Mouse (Mus musculus): ENCODE measurements at regions not wholly inside any gene's neighbourhood (a gene's known extent, or its start where the extent isn't known, plus 50 kb on each side); places are given as distances from the start of the nearest gene placed in this dataset.

DNA sequence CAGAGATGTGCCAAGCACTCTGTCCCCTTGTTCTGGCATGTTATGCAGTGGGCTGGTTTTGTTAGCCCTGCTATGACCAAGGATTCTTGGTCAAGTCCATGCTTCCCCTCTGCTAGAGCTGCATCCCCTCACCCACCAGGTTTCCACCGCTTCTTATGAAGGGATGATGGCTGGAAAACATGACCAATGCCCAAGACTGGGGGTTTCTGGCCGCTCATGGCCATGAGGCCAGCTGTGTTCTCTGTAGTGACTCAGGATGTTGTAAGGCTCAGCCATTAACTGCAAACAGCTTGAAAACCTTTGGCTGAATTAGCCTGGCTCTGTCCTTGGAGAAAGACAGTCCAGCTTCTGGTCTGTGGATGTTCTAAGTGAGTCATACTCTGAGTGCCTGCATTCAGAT, 236.5 kb downstream of the Gm7361 start:
- no peaks in the 10 kb centered on the region for H3K36me3 ChIP-seq (ENCODE audit: insufficient read depth, low read length)
- no peaks in the 10 kb centered on the region for H3K9me3 ChIP-seq (replicated peaks; ENCODE audit: low read length)
- H3K27me3 ChIP-seq (ENCODE audit: insufficient read depth, low read length): no peaks in the 10 kb centered on the region
- H3K27ac ChIP-seq: no peak overlapping the region
- 81% methylated on average over 2 of the region's 2 CpGs for WGBS
- DNase-seq (ENCODE audit: low spot score) (no peak), ATAC-seq (replicated peaks; ENCODE audit: low FRiP score, low read depth) (no peak)
- H3K4me1 ChIP-seq (replicated peaks; ENCODE audit: insufficient read depth, low read length): no peaks in the 10 kb centered on the region
- H3K9ac ChIP-seq (ENCODE audit: low read depth, low read length): no peak overlapping the region
- TF ChIP-seq CTCF (IDR thresholded peaks at IDR 0.05; ENCODE audit: low read depth): no peak
- H3K4me2 ChIP-seq (ENCODE audit: low read length): no peak overlapping the region
- no peak overlapping the region for H3K4me3 ChIP-seq (replicated peaks; ENCODE audit: low read depth, low read length)

DNA sequence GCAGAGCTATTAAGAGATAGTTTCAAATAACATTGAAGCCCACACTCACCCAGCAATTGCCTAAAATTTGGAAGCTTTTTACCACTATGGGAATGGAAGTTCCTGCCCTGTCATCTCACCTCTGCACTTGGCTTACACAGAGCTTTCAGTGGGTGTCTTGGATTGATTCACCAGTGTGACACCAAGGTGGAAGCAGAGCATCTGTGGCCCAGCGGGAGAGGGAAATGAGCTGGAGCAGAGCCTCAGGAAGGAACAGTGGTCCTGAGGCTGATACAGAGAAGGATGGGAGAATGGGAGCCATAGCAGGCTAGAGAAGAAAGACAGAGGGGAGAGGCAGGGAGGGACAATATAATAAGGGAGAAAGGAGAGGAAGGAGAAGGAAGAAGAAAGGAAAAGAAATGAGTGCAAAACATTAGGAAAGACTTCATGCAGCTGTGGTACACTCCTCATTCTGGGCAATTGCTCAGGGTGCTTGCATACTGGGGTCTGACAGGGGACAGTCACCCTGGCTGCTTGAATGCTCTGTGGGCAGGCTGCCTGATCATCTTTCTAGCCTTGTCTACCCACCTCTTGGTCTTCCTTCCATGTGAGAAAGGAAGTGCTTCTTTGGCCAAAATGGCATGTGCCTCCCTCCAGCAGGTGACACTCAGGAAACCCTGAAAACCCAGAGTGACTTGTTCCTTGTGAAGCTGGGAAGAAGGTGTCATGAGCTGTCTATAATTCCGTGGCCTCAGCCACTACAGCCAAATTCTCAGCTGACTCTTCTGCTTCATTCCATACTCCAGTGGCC, 240.3 kb downstream of the Gm7361 start:
- WGBS: 74% methylated on average over 2 of the region's 2 CpGs
- H3K9ac ChIP-seq (ENCODE audit: low read depth, low read length): no peak overlapping the region
- H3K4me2 ChIP-seq (ENCODE audit: low read length): no peak overlapping the region
- ATAC-seq (replicated peaks; ENCODE audit: low FRiP score, low read depth) (no peak), DNase-seq (ENCODE audit: low spot score) (no peak)
- H3K4me3 ChIP-seq (replicated peaks; ENCODE audit: low read depth, low read length): no peak overlapping the region
- no peak overlapping the region for H3K27ac ChIP-seq
- no peak for TF ChIP-seq CTCF (IDR thresholded peaks at IDR 0.05; ENCODE audit: low read depth)
- H3K4me1 ChIP-seq (replicated peaks; ENCODE audit: insufficient read depth, low read length): no peaks in the 10 kb centered on the region
- H3K9me3 ChIP-seq (replicated peaks; ENCODE audit: low read length): no peaks in the 10 kb centered on the region
- H3K36me3 ChIP-seq (ENCODE audit: insufficient read depth, low read length): no peaks in the 10 kb centered on the region
- no peaks in the 10 kb centered on the region for H3K27me3 ChIP-seq (ENCODE audit: insufficient read depth, low read length)

DNA sequence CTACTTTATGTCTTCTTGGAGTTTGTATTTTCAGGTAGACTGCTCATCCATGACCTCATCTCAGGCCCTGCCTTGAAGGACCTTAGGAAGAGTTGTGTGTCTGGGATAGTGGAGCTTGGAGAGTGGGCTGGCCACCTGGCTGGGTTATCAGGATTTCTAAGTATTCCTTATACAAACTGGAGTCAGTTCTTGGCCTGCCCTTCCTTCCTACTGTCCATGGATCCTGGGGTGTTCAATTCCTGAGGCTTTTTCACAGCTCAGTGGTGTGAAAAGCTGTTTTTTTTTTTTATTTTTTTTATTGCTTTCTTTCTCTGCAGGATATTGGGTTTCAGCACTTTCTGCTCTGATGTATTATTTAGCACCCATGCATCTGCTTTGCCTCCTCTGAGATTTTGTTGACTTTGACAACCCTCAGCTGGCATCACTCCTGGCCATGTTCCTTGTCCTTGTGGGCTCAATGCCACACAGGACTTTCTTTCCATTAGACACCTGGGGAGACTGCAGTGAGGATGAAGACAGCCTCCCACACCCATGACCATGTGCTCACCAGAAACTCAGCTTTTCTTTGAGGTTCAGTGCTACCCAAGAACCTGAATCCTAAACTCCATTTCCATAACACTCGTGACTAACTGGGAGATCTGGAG, 252.2 kb downstream of the Gm7361 start:
- H3K36me3 ChIP-seq (ENCODE audit: insufficient read depth, low read length): no peaks in the 10 kb centered on the region
- no peaks in the 10 kb centered on the region for H3K27me3 ChIP-seq (ENCODE audit: insufficient read depth, low read length)
- H3K4me3 ChIP-seq (replicated peaks; ENCODE audit: low read depth, low read length): no peak overlapping the region
- H3K9ac ChIP-seq (ENCODE audit: low read depth, low read length): no peak overlapping the region
- ATAC-seq (replicated peaks; ENCODE audit: low FRiP score, low read depth) (peak; percentile 36; the same call in 1 of the 2 replicates), DNase-seq (ENCODE audit: low spot score) (peak; percentile 61)
- H3K27ac ChIP-seq: no peak overlapping the region
- 33% methylated on average over 1 of the region's 1 CpGs for WGBS
- H3K4me1 ChIP-seq (replicated peaks; ENCODE audit: insufficient read depth, low read length): no peaks in the 10 kb centered on the region
- no peak for TF ChIP-seq CTCF (IDR thresholded peaks at IDR 0.05; ENCODE audit: low read depth)
- H3K4me2 ChIP-seq (ENCODE audit: low read length): no peak overlapping the region
- no peaks in the 10 kb centered on the region for H3K9me3 ChIP-seq (replicated peaks; ENCODE audit: low read length)

DNA sequence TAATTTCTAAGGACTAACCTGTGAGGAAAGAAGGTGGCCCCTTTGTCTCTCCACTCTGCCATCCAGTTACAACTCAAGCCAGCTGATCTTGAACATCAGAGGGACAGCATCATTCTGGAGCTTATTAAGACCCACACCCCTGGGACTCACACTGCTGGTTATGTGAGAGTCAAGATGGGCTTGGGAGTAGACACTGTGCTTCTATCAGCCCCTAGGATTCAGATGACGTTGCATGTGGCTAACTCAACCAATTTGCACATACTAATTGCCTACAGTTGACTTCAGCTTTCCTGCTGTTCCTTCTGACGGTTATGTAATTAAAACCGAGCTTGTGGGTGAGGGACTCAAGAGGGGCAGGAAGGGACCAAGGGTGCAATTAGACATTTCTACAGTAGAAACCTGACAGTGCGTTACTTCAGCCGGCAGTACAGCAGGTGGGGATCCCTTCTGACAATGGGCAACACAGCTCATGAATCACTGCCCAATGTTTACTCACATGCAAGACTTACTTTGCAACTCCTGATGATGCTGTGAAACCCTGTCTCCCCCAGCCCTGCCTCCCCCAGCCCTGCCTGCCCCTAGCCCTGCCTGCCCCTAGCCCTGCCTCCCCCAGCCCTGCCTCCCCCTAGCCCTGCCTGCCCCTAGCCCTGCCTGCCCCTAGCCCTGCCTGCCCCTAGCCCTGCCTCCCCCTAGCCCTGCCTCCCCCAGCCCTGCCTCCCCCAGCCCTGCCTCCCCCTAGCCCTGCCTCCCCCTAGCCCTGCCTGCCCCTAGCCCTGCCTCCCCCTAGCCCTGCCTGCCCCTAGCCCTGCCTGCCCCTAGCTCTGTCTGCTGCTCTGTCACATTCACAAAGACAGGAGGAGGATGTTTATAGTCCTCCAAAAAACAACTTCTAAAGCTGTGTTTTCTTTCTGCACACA, 255.8 kb downstream of the Gm7361 start:
- no peaks in the 10 kb centered on the region for H3K27me3 ChIP-seq (ENCODE audit: insufficient read depth, low read length)
- WGBS: 20% methylated on average over 5 of the region's 5 CpGs
- H3K9me3 ChIP-seq (replicated peaks; ENCODE audit: low read length): no peaks in the 10 kb centered on the region
- no peak overlapping the region for H3K4me3 ChIP-seq (replicated peaks; ENCODE audit: low read depth, low read length)
- H3K27ac ChIP-seq: no peak overlapping the region
- H3K9ac ChIP-seq (ENCODE audit: low read depth, low read length): no peak overlapping the region
- TF ChIP-seq CTCF (IDR thresholded peaks at IDR 0.05; ENCODE audit: low read depth): no peak
- H3K4me1 ChIP-seq (replicated peaks; ENCODE audit: insufficient read depth, low read length): no peaks in the 10 kb centered on the region
- ATAC-seq (replicated peaks; ENCODE audit: low FRiP score, low read depth) (0 out of 2 replicates have a peak, but pooled peaks have one; percentile 33), DNase-seq (ENCODE audit: low spot score) (peak; percentile 43)
- H3K36me3 ChIP-seq (ENCODE audit: insufficient read depth, low read length): no peaks in the 10 kb centered on the region
- H3K4me2 ChIP-seq (ENCODE audit: low read length): no peak overlapping the region

GRCm38 (mm10) chr5:26535556-26535955, 278.1 kb downstream of the Gm7361 start:
- Histone ChIP-seq H3K4me2 (ENCODE audit: low read length) (no peak overlapping the region), H3K4me3 (replicated peaks; ENCODE audit: low read depth, low read length) (no peak overlapping the region), H3K9ac (ENCODE audit: low read depth, low read length) (no peak overlapping the region), H3K4me1 (replicated peaks; ENCODE audit: insufficient read depth, low read length) (no peaks in the 10 kb centered on the region), H3K9me3 (replicated peaks; ENCODE audit: low read length) (no peaks in the 10 kb centered on the region), H3K27me3 (ENCODE audit: insufficient read depth, low read length) (no peaks in the 10 kb centered on the region), H3K27ac (no peak overlapping the region), H3K36me3 (ENCODE audit: insufficient read depth, low read length) (no peaks in the 10 kb centered on the region)
- WGBS: 27% methylated on average over 6 of the region's 6 CpGs
- no peak for TF ChIP-seq CTCF (IDR thresholded peaks at IDR 0.05; ENCODE audit: low read depth)
- DNase-seq (ENCODE audit: low spot score) (peak; percentile 74), ATAC-seq (replicated peaks; ENCODE audit: low FRiP score, low read depth) (no peak)

DNA sequence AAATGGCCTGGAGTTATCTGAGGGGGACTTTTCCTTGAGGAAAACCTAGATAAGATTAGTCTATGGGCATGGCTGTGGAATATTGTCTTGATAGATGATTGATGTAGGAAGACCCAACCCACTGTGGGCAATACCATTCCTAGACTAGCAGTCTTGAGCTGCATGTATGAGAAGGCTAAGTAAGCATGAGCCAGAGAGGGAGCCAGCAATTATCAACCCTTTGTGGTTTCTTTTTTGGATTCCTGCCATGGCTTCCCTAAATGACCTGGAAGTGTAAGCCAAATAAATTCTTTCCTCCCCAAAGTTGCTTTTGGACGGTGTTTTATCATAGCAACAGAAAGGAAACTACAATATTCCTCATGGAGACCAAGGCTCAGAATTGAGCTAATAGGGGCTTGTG, 253.7 kb upstream of the Dpp6 start:
- Histone ChIP-seq H3K4me2 (ENCODE audit: low read length) (no peak overlapping the region), H3K4me3 (replicated peaks; ENCODE audit: low read depth, low read length) (no peak overlapping the region), H3K9ac (ENCODE audit: low read depth, low read length) (no peak overlapping the region), H3K27me3 (ENCODE audit: insufficient read depth, low read length) (no peaks in the 10 kb centered on the region), H3K36me3 (ENCODE audit: insufficient read depth, low read length) (no peaks in the 10 kb centered on the region), H3K9me3 (replicated peaks; ENCODE audit: low read length) (no peaks in the 10 kb centered on the region), H3K27ac (no peak overlapping the region), H3K4me1 (replicated peaks; ENCODE audit: insufficient read depth, low read length) (no peaks in the 10 kb centered on the region)
- ATAC-seq (replicated peaks; ENCODE audit: low FRiP score, low read depth) (no peak), DNase-seq (ENCODE audit: low spot score) (peak; percentile 47)
- 48% methylated on average over 1 of the region's 1 CpGs for WGBS
- no peak for TF ChIP-seq CTCF (IDR thresholded peaks at IDR 0.05; ENCODE audit: low read depth)

Measured in kidney, postnatal 0 days (tissue).